Mouse (Mus musculus) myocyte (in vitro differentiated cells): ENCODE results near the gene Creb5.

Experiments
- MAX ChIP-seq: IDR thresholded peaks from one replicate; pipeline ENCODE4 v1.6.1; 2011; ENCODE audit warnings: low read depth, mild to moderate bottlenecking, control low read depth
- POLR2A ChIP-seq: IDR thresholded peaks from one replicate; pipeline ENCODE4 v1.6.1; 2011; ENCODE audit warnings: low read depth, mild to moderate bottlenecking, control low read depth, moderate library complexity; ENCODE audit not compliant: insufficient read length
- POLR2AphosphoS2 ChIP-seq: IDR thresholded peaks from one replicate; pipeline ENCODE4 v1.6.1; 2011; ENCODE audit warnings: low read depth, control low read depth; ENCODE audit not compliant: insufficient read length
- TCF12 ChIP-seq: IDR thresholded peaks from one replicate; pipeline ENCODE4 v1.6.1; 2011; ENCODE audit warnings: mild to moderate bottlenecking, control low read depth; ENCODE audit not compliant: poor library complexity, insufficient read depth, severe bottlenecking

DNA sequence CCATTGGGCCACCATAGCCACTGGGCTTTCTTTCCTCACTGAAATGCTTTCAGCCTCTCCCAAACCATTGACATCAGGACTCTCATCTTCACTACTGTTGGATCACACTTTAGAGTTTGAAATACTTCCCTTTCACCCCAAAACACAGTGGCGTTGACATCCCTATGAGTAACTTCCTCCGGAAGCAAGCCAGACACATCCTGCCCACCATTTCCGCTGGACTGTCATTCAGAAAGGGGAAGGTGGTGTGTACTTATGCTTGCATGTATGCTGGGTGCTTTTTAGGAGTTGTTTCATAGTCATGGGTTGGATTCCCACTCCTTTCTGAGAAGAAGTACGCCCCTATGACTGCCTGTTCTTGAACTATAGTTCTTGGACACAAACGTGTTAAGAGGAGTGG is 82.9 kb downstream of the Creb5 start:
- no peak for TF ChIP-seq POLR2A
- TF ChIP-seq MAX: no peak
- TF ChIP-seq TCF12: no peak
- no peak for TF ChIP-seq POLR2AphosphoS2
